Comparison of ENCODE assay signal across 25 mouse cellular contexts in genomic region chr2:130528457-130528856, GRCm38 (mm10). TPM values are rescaled to one million over a fixed set of nuclear protein-coding genes. Genes with fewer than 3 reads are reported as not detected.
DNase-seq lines count a peak whose midpoint lies in the region; ATAC-seq and TF ChIP-seq lines count a peak whose summit lies in the region.
"Had no signal": no experiment of that assay in that cellular context is flagged by ENCODE, and none has a peak within 500 bp of the region (broad histone marks: within the 10 kb centered on the region; RNA-seq: fewer than 3 reads in every experiment).

No protein-coding gene starts in this region.

- H3K27ac ChIP-seq in kidney, postnatal 0 days, result no peak overlapping the region
- no peak overlapping the region for H3K27ac ChIP-seq in intestine, embryonic 16.5 days (ENCODE audit: low read length)
- H3K27ac ChIP-seq: embryonic facial prominence, embryonic 15.5 days; hindbrain, embryonic 15.5 days had no signal

- no peaks in the 10 kb centered on the region for H3K9me3 ChIP-seq in kidney, postnatal 0 days (replicated peaks; ENCODE audit: low read length)
- no peaks in the 10 kb centered on the region for H3K9me3 ChIP-seq in intestine, embryonic 16.5 days (ENCODE audit: control insufficient read depth, low read length)
- H3K9me3 ChIP-seq: embryonic facial prominence, embryonic 15.5 days; G1E; heart, embryonic 12.5 days; hindbrain, embryonic 15.5 days; megakaryocyte, embryonic 14.5 days had no signal

- no peaks in the 10 kb centered on the region for H3K4me1 ChIP-seq in kidney, postnatal 0 days (replicated peaks; ENCODE audit: insufficient read depth, low read length)
- no peaks in the 10 kb centered on the region for H3K4me1 ChIP-seq in intestine, embryonic 16.5 days (ENCODE audit: control insufficient read depth, insufficient read depth, low read length)
- H3K4me1 ChIP-seq: embryonic facial prominence, embryonic 15.5 days; hindbrain, embryonic 15.5 days had no signal

- DNase-seq in cerebellum, postnatal 10 days, result peak; percentile 21
- DNase-seq in cerebellum, postnatal 36 days, result no peak
- no peak for DNase-seq in kidney, postnatal 0 days (ENCODE audit: low spot score)
- DNase-seq in kidney, adult 18-20 months, result no peak
- DNase-seq in right cerebral cortex, postnatal 10 days (ENCODE audit: low spot score in 2 of 2), result peak; percentile 36 to 39
- DNase-seq in right cerebral cortex, adult 18-20 months, result no peak
- no peak for DNase-seq in spleen, postnatal 10 days (ENCODE audit: low spot score in 2 of 2)
- DNase-seq: cerebellum, adult 9-10 months; embryo, embryonic 11 days; heart, postnatal 14 days; left cerebral cortex, postnatal 4 days; liver; lung, adult 2 months; right cerebral cortex, postnatal 25 days had no signal

- 83% methylated on average over 6 of the region's 6 CpGs for WGBS in kidney, postnatal 0 days
- 86% methylated on average over 6 of the region's 6 CpGs for WGBS in intestine, embryonic 16.5 days

- H3K27me3 ChIP-seq in kidney, postnatal 0 days (ENCODE audit: insufficient read depth, low read length), result no peaks in the 10 kb centered on the region
- no peaks in the 10 kb centered on the region for H3K27me3 ChIP-seq in intestine, embryonic 16.5 days (replicated peaks; ENCODE audit: control insufficient read depth, insufficient read depth, low read length)
- H3K27me3 ChIP-seq: embryonic facial prominence, embryonic 15.5 days; heart, embryonic 12.5 days; hindbrain, embryonic 15.5 days; megakaryocyte, embryonic 14.5 days had no signal

- no peak for ATAC-seq in kidney, postnatal 0 days (replicated peaks; ENCODE audit: low FRiP score, low read depth)
- ATAC-seq in intestine, embryonic 16.5 days, result no peak
- ATAC-seq: CD4-positive, CD25-positive, alpha-beta regulatory T cell, adult 4 months; intestine, postnatal 0 days had no signal

- peak; percentile 32; the same call in 1 of the 2 replicates for TF ChIP-seq CTCF in kidney, postnatal 0 days (IDR thresholded peaks at IDR 0.05; ENCODE audit: low read depth)

- H3K4me2 ChIP-seq in kidney, postnatal 0 days (ENCODE audit: low read length), result no peak overlapping the region
- H3K4me2 ChIP-seq in intestine, embryonic 16.5 days (ENCODE audit: low read depth, low read length), result no peak overlapping the region
- H3K4me2 ChIP-seq: embryonic facial prominence, embryonic 15.5 days; heart, embryonic 12.5 days; hindbrain, embryonic 15.5 days had no signal

- peaks cover 18% of the 10 kb centered on the region for H3K36me3 ChIP-seq in kidney, postnatal 0 days (ENCODE audit: insufficient read depth, low read length)
- no peaks in the 10 kb centered on the region for H3K36me3 ChIP-seq in intestine, embryonic 16.5 days (ENCODE audit: control insufficient read depth, insufficient read depth, low read length)

- H3K4me3 ChIP-seq in kidney, postnatal 0 days (replicated peaks; ENCODE audit: low read depth, low read length), result no peak overlapping the region
- no peak overlapping the region for H3K4me3 ChIP-seq in intestine, embryonic 16.5 days (ENCODE audit: low read length)
- H3K4me3 ChIP-seq: embryonic facial prominence, embryonic 15.5 days; heart, embryonic 12.5 days; hindbrain, embryonic 15.5 days; megakaryocyte, embryonic 14.5 days had no signal

- H3K9ac ChIP-seq in kidney, postnatal 0 days (ENCODE audit: low read depth, low read length), result no peak overlapping the region
- no peak overlapping the region for H3K9ac ChIP-seq in intestine, embryonic 16.5 days (ENCODE audit: low read depth, low read length)
- H3K9ac ChIP-seq: embryonic facial prominence, embryonic 15.5 days; heart, embryonic 12.5 days; hindbrain, embryonic 15.5 days had no signal

RNA-seq across cellular contexts. Expression of gene Mrps26, which starts 35.1 kb away (rescaled TPM):
- 103 and 110 TPM in 2 replicates for polyA plus RNA-seq in kidney, postnatal 0 days (2015; fragmentation: Nextera tagmentation; extraction: Ambion mirVana)
- polyA plus RNA-seq in intestine, embryonic 16.5 days (2015; fragmentation: Nextera tagmentation; extraction: Ambion mirVana), result 92.2 and 96.8 TPM in 2 replicates

RNA-seq across cellular contexts. Expression of gene Oxt, which starts 47.5 kb away (rescaled TPM):
- 0.63 and 0.65 TPM in 2 replicates for polyA plus RNA-seq in kidney, postnatal 0 days (2015; fragmentation: Nextera tagmentation; extraction: Ambion mirVana)
- polyA plus RNA-seq in intestine, embryonic 16.5 days (2015; fragmentation: Nextera tagmentation; extraction: Ambion mirVana), result not detected in 2 replicates
- polyA plus RNA-seq: CD4-positive, CD25-positive, alpha-beta regulatory T cell, adult 4 months; embryonic facial prominence, embryonic 15.5 days; frontal cortex, adult 2 months; G1E; heart, embryonic 12.5 days; hindbrain, embryonic 15.5 days; intestine, postnatal 0 days; lung, adult 2 months; stomach, embryonic 16.5 days had no signal

RNA-seq across cellular contexts. Expression of gene Avp, which starts 53.9 kb away (rescaled TPM):
- polyA plus RNA-seq in kidney, postnatal 0 days (2015; fragmentation: Nextera tagmentation; extraction: Ambion mirVana), result not detected in 2 replicates
- not detected in 2 replicates for polyA plus RNA-seq in intestine, embryonic 16.5 days (2015; fragmentation: Nextera tagmentation; extraction: Ambion mirVana)
- polyA plus RNA-seq: CD4-positive, CD25-positive, alpha-beta regulatory T cell, adult 4 months; embryonic facial prominence, embryonic 15.5 days; G1E; hindbrain, embryonic 15.5 days; intestine, postnatal 0 days; kidney, embryonic 16.5 days; stomach, embryonic 16.5 days had no signal

Comparison
In these comparisons a context has a peak if more than half of its experiments do, and no peak if none do; other contexts are left out.
1. DNase-seq: peak in cerebellum, postnatal 10 days (2 of 2) and right cerebral cortex, postnatal 10 days (2 of 2); none in cerebellum, postnatal 36 days (0 of 2), kidney, postnatal 0 days (single experiment), kidney, adult 18-20 months (single experiment), right cerebral cortex, adult 18-20 months (single experiment) and spleen, postnatal 10 days (0 of 2).